Mouse (Mus musculus) layer of hippocampus, postnatal 25 days (tissue): ENCODE data around the gene Def8. TPM values are rescaled to one million over a fixed set of nuclear protein-coding genes. Genes with fewer than 3 reads are reported as not detected.

Source experiments
- DNase-seq, 2 experiments: peaks; one replicate each; pipeline ENCODE4 v3.0.0; 2022; ENCODE audit warnings: mixed read lengths in 2 of 2, low spot score in 1 of 2; ENCODE audit errors: extremely low spot score in 1 of 2
- total RNA-seq, 2 experiments: library from RNA; stranded (reverse); gene quantifications; 2 replicates each; pipeline ENCODE4 v1.2.3; 2021

The Def8 gene
- 10 to 100 TPM; 64.6 to 66.6 TPM for total RNA-seq

GRCm38 (mm10) chr8:123423441-123423840 lies at the start of gene Def8:
Gene Def8 (plus strand): TSS chr8:123423527.
- no peak for DNase-seq

GRCm38 (mm10) chr8:123374239-123374578 lies 49.1 kb upstream of the Def8 start:
- peak; percentile 87 to 94 for DNase-seq

GRCm38 (mm10) chr8:123375701-123376100 lies 47.6 kb upstream of the Def8 start:
- DNase-seq, result no peak

GRCm38 (mm10) chr8:123376106-123376505 lies 47.2 kb upstream of the Def8 start:
- DNase-seq, result no peak

- no peak for DNase-seq
Observed at GRCm38 (mm10) chr8:123381711-123382110, 41.6 kb upstream of the Def8 start.

GRCm38 (mm10) chr8:123382516-123382915 lies 40.8 kb upstream of the Def8 start:
- DNase-seq, result no peak

- DNase-seq, result peak in 1 of 2 experiments; percentile 39
Observed at GRCm38 (mm10) chr8:123384883-123385540, 38.3 kb upstream of the Def8 start.

GRCm38 (mm10) chr8:123387041-123387440 lies 36.3 kb upstream of the Def8 start:
- no peak for DNase-seq

- no peak for DNase-seq
Observed at GRCm38 (mm10) chr8:123387801-123388200, 35.5 kb upstream of the Def8 start.

- no peak for DNase-seq
Observed at GRCm38 (mm10) chr8:123389026-123389425, 34.3 kb upstream of the Def8 start.

- DNase-seq, result no peak
Observed at GRCm38 (mm10) chr8:123398308-123398707, 25.0 kb upstream of the Def8 start.

- no peak for DNase-seq
Observed at GRCm38 (mm10) chr8:123401936-123402335, 21.4 kb upstream of the Def8 start.

GRCm38 (mm10) chr8:123402730-123403326 lies 20.5 kb upstream of the Def8 start:
- no peak for DNase-seq

GRCm38 (mm10) chr8:123404521-123404920 lies 18.8 kb upstream of the Def8 start:
- no peak for DNase-seq

- peak; percentile 63 to 76 for DNase-seq
Observed at GRCm38 (mm10) chr8:123406786-123407185, 16.5 kb upstream of the Def8 start, which contains the start of gene Mc1r. Gene Mc1r (plus strand): TSS chr8:123407107.

GRCm38 (mm10) chr8:123407612-123408011 lies 15.7 kb upstream of the Def8 start:
- no peak for DNase-seq

- DNase-seq, result no peak
Observed at GRCm38 (mm10) chr8:123408586-123409544, 14.5 kb upstream of the Def8 start.

- DNase-seq, result no peak
Observed at GRCm38 (mm10) chr8:123410049-123410587, 13.2 kb upstream of the Def8 start.

GRCm38 (mm10) chr8:123410788-123411187 lies 12.5 kb upstream of the Def8 start:
- DNase-seq, result peak in 1 of 2 experiments; percentile 38

- DNase-seq, result peak; percentile 83 to 86
Observed at GRCm38 (mm10) chr8:123411246-123411645, 12.1 kb upstream of the Def8 start, which contains the start of gene Tubb3. Gene Tubb3 (plus strand): TSS chr8:123411424.
